Mouse (Mus musculus): ENCODE measurements around the gene Tshr. TPM values are rescaled to one million over a fixed set of nuclear protein-coding genes. Genes with fewer than 3 reads are reported as not detected.

The Tshr gene
- polyA plus RNA-seq, 1 experiment from 2014 or later, result 0.31 TPM

GRCm38 (mm10) chr12:91412461-91413182 is 28.3 kb downstream of the Tshr start:
- no peaks in the 10 kb centered on the region for H3K36me3 ChIP-seq (ENCODE audit: control insufficient read depth, insufficient read depth, low read length)
- H3K9ac ChIP-seq (ENCODE audit: low read length), result no peak overlapping the region
- 42% methylated on average over 7 of the region's 7 CpGs for WGBS
- no peak overlapping the region for H3K4me2 ChIP-seq
- no peaks in the 10 kb centered on the region for H3K9me3 ChIP-seq (ENCODE audit: control insufficient read depth, low read length)
- no peak for DNase-seq (ENCODE audit: low spot score, missing footprints)
- H3K4me3 ChIP-seq (ENCODE audit: low read depth, low read length), result no peak overlapping the region
- no peak overlapping the region for H3K27ac ChIP-seq (ENCODE audit: low read depth, low read length)
- no peaks in the 10 kb centered on the region for H3K4me1 ChIP-seq (ENCODE audit: control insufficient read depth, insufficient read depth, low read length)
- ATAC-seq (ENCODE audit: low FRiP score), result peak; percentile 71
- no peaks in the 10 kb centered on the region for H3K27me3 ChIP-seq (ENCODE audit: control insufficient read depth, insufficient read depth, low read length)

- Histone ChIP-seq H3K4me1 (ENCODE audit: control insufficient read depth, insufficient read depth, low read length) (no peaks in the 10 kb centered on the region), H3K9ac (ENCODE audit: low read length) (no peak overlapping the region), H3K27me3 (ENCODE audit: control insufficient read depth, insufficient read depth, low read length) (no peaks in the 10 kb centered on the region), H3K4me3 (ENCODE audit: low read depth, low read length) (no peak overlapping the region), H3K9me3 (ENCODE audit: control insufficient read depth, low read length) (no peaks in the 10 kb centered on the region), H3K4me2 (no peak overlapping the region), H3K36me3 (ENCODE audit: control insufficient read depth, insufficient read depth, low read length) (no peaks in the 10 kb centered on the region), H3K27ac (ENCODE audit: low read depth, low read length) (no peak overlapping the region)
- no peak for ATAC-seq (ENCODE audit: low FRiP score)
- 78% methylated on average over 6 of the region's 6 CpGs for WGBS
- peak; percentile 79 for DNase-seq (ENCODE audit: low spot score, missing footprints)
Measured at GRCm38 (mm10) chr12:91415112-91415511, 30.7 kb downstream of the Tshr start.

DNA sequence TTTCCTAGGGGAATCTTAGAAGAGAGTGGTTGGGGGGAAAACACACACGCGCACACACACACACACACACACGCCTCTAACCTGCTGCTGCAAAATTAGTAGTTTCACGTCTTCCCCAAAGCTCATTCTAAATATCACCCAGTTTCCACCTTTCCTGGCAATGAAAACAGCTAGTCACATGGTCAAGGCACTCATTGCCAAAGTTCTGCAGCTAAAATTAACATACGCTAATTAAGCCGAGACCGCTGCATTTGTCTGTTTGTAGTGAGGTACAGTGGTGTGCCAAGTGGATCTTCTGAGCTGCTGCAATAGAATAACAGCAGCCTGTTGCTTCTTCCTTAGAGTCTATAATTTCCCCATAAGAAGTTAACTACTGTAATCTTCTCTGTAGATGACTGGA is 32.5 kb downstream of the Tshr start:
- Histone ChIP-seq H3K27me3 (ENCODE audit: control insufficient read depth, insufficient read depth, low read length) (no peaks in the 10 kb centered on the region), H3K4me1 (ENCODE audit: control insufficient read depth, insufficient read depth, low read length) (no peaks in the 10 kb centered on the region), H3K27ac (ENCODE audit: low read depth, low read length) (no peak overlapping the region), H3K4me3 (ENCODE audit: low read depth, low read length) (no peak overlapping the region), H3K9ac (ENCODE audit: low read length) (no peak overlapping the region), H3K4me2 (no peak overlapping the region), H3K9me3 (ENCODE audit: control insufficient read depth, low read length) (no peaks in the 10 kb centered on the region), H3K36me3 (ENCODE audit: control insufficient read depth, insufficient read depth, low read length) (no peaks in the 10 kb centered on the region)
- no peak for ATAC-seq (ENCODE audit: low FRiP score)
- 91% methylated on average over 7 of the region's 7 CpGs for WGBS
- no peak for DNase-seq (ENCODE audit: low spot score, missing footprints)

GRCm38 (mm10) chr12:91418791-91419190 is 34.4 kb downstream of the Tshr start:
- Histone ChIP-seq H3K4me1 (ENCODE audit: control insufficient read depth, insufficient read depth, low read length) (no peaks in the 10 kb centered on the region), H3K9me3 (ENCODE audit: control insufficient read depth, low read length) (no peaks in the 10 kb centered on the region), H3K9ac (ENCODE audit: low read length) (no peak overlapping the region), H3K4me2 (no peak overlapping the region), H3K36me3 (ENCODE audit: control insufficient read depth, insufficient read depth, low read length) (no peaks in the 10 kb centered on the region), H3K27ac (ENCODE audit: low read depth, low read length) (no peak overlapping the region), H3K4me3 (ENCODE audit: low read depth, low read length) (no peak overlapping the region), H3K27me3 (ENCODE audit: control insufficient read depth, insufficient read depth, low read length) (no peaks in the 10 kb centered on the region)
- 50% methylated on average over 7 of the region's 7 CpGs for WGBS
- DNase-seq (ENCODE audit: low spot score, missing footprints) (peak; percentile 94), ATAC-seq (ENCODE audit: low FRiP score) (no peak)

DNA sequence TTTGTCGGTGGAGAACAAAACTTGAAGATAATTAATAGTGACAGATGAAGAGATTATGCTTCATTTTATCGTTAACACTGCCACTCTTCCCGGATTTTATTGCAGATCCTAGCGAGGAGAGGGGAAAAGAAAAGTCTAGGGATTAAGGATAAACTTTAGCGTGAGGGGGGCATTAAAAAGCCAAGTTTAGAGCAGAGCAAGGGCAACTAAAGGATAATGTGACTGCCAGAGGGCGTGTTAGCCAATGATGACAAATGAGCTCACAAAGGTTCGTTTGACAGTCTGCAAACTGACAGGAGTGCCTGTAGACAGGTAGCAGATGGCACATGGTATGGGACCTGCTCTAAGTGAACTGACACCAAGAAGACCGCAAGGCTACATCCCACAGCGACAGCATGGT is 36.9 kb downstream of the Tshr start:
- Histone ChIP-seq H3K9ac (ENCODE audit: low read length) (no peak overlapping the region), H3K27me3 (ENCODE audit: control insufficient read depth, insufficient read depth, low read length) (no peaks in the 10 kb centered on the region), H3K4me3 (ENCODE audit: low read depth, low read length) (no peak overlapping the region), H3K36me3 (ENCODE audit: control insufficient read depth, insufficient read depth, low read length) (no peaks in the 10 kb centered on the region), H3K4me1 (ENCODE audit: control insufficient read depth, insufficient read depth, low read length) (no peaks in the 10 kb centered on the region), H3K4me2 (no peak overlapping the region), H3K27ac (ENCODE audit: low read depth, low read length) (no peak overlapping the region), H3K9me3 (ENCODE audit: control insufficient read depth, low read length) (no peaks in the 10 kb centered on the region)
- DNase-seq (ENCODE audit: low spot score, missing footprints), result peak; percentile 82
- peak; percentile 38; the same call in 1 of the 2 replicates for ATAC-seq (ENCODE audit: low FRiP score)
- WGBS, result 52% methylated on average over 9 of the region's 9 CpGs

DNA sequence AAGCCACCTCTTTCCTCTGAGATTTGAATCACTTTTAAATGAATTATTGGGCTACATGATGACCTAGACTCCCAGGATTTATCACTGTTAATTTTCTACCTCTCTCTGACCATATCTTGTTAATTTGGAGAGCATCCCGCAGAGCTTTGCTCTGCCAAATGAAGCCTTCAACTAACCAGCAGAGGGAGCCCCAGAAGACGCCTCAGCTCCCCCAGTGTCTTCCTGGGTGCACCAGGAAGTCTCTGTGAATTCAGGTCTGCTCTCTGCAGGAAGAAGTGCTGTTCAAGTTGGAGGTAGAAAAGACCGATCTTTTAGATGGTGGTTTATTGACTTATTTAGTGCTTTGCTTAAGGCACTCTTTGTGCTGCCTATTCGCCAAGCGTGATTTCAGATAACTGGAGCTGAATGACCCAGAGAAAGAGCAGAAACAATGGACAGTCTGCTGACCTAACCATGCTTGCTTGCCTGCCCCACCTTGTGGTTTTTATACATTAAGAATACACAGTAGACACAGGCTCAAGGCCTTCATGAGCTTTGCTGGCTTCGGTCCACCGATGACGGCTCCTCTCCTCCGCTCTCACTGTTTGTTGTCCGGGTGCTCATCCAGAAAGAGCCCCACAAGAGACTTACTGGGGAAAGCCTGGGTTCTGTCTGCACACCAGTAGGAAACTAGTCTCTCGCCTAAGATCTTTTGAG is 38.9 kb downstream of the Tshr start:
- Histone ChIP-seq H3K27ac (ENCODE audit: low read depth, low read length) (no peak overlapping the region), H3K36me3 (ENCODE audit: control insufficient read depth, insufficient read depth, low read length) (no peaks in the 10 kb centered on the region), H3K4me2 (no peak overlapping the region), H3K4me1 (ENCODE audit: control insufficient read depth, insufficient read depth, low read length) (no peaks in the 10 kb centered on the region), H3K9ac (ENCODE audit: low read length) (no peak overlapping the region; the same call in 1 of the 2 replicates), H3K4me3 (ENCODE audit: low read depth, low read length) (no peak overlapping the region), H3K27me3 (ENCODE audit: control insufficient read depth, insufficient read depth, low read length) (no peaks in the 10 kb centered on the region), H3K9me3 (ENCODE audit: control insufficient read depth, low read length) (no peaks in the 10 kb centered on the region)
- WGBS, result 71% methylated on average over 11 of the region's 11 CpGs
- DNase-seq (ENCODE audit: low spot score, missing footprints), result peak; percentile 84
- peak; percentile 64; the same call in 1 of the 2 replicates for ATAC-seq (ENCODE audit: low FRiP score)

- WGBS, result 47% methylated on average over 4 of the region's 4 CpGs
- Histone ChIP-seq H3K27me3 (ENCODE audit: control insufficient read depth, insufficient read depth, low read length) (no peaks in the 10 kb centered on the region), H3K4me1 (ENCODE audit: control insufficient read depth, insufficient read depth, low read length) (no peaks in the 10 kb centered on the region), H3K4me3 (ENCODE audit: low read depth, low read length) (no peak overlapping the region), H3K4me2 (no peak overlapping the region), H3K27ac (ENCODE audit: low read depth, low read length) (no peak overlapping the region), H3K36me3 (ENCODE audit: control insufficient read depth, insufficient read depth, low read length) (no peaks in the 10 kb centered on the region), H3K9ac (ENCODE audit: low read length) (no peak overlapping the region), H3K9me3 (ENCODE audit: control insufficient read depth, low read length) (no peaks in the 10 kb centered on the region)
- 0 out of 2 replicates have a peak, but pooled peaks have one; percentile 59 for ATAC-seq (ENCODE audit: low FRiP score)
- DNase-seq (ENCODE audit: low spot score, missing footprints), result no peak
Measured at GRCm38 (mm10) chr12:91426499-91426898, 42.1 kb downstream of the Tshr start.

GRCm38 (mm10) chr12:91427129-91427528 is 42.8 kb downstream of the Tshr start:
- H3K4me3 ChIP-seq (ENCODE audit: low read depth, low read length), result no peak overlapping the region
- no peak overlapping the region for H3K9ac ChIP-seq (ENCODE audit: low read length)
- 55% methylated on average over 2 of the region's 2 CpGs for WGBS
- H3K9me3 ChIP-seq (ENCODE audit: control insufficient read depth, low read length), result no peaks in the 10 kb centered on the region
- no peak overlapping the region for H3K27ac ChIP-seq (ENCODE audit: low read depth, low read length)
- H3K36me3 ChIP-seq (ENCODE audit: control insufficient read depth, insufficient read depth, low read length), result no peaks in the 10 kb centered on the region
- H3K27me3 ChIP-seq (ENCODE audit: control insufficient read depth, insufficient read depth, low read length), result no peaks in the 10 kb centered on the region
- ATAC-seq (ENCODE audit: low FRiP score), result 0 out of 2 replicates have a peak, but pooled peaks have one; percentile 40
- peak; percentile 53 for DNase-seq (ENCODE audit: low spot score, missing footprints)
- H3K4me1 ChIP-seq (ENCODE audit: control insufficient read depth, insufficient read depth, low read length), result no peaks in the 10 kb centered on the region
- no peak overlapping the region for H3K4me2 ChIP-seq

- Histone ChIP-seq H3K4me3 (ENCODE audit: low read depth, low read length) (no peak overlapping the region), H3K9ac (ENCODE audit: low read length) (no peak overlapping the region), H3K4me1 (ENCODE audit: control insufficient read depth, insufficient read depth, low read length) (no peaks in the 10 kb centered on the region), H3K27ac (ENCODE audit: low read depth, low read length) (no peak overlapping the region), H3K36me3 (ENCODE audit: control insufficient read depth, insufficient read depth, low read length) (no peaks in the 10 kb centered on the region), H3K9me3 (ENCODE audit: control insufficient read depth, low read length) (no peaks in the 10 kb centered on the region), H3K27me3 (ENCODE audit: control insufficient read depth, insufficient read depth, low read length) (no peaks in the 10 kb centered on the region), H3K4me2 (no peak overlapping the region)
- 89% methylated on average over 13 of the region's 13 CpGs for WGBS
- ATAC-seq (ENCODE audit: low FRiP score) (no peak), DNase-seq (ENCODE audit: low spot score, missing footprints) (peak; percentile 26)
Measured at GRCm38 (mm10) chr12:91482195-91482733, 97.9 kb downstream of the Tshr start.
